Mouse (Mus musculus) adrenal gland, postnatal 25 days (tissue): ENCODE results near the gene Dgkg. TPM values are rescaled to one million over a fixed set of nuclear protein-coding genes. Genes with fewer than 3 reads are reported as not detected.

Experiments
- DNase-seq: peaks from one replicate; pipeline ENCODE4 v3.0.0; 2021; ENCODE audit warnings: mixed read lengths
- total RNA-seq: library from RNA; stranded (reverse); gene quantifications from 2 replicates; pipeline ENCODE4 v1.2.3, GENCODE M21; 2021

Dgkg gene
- total RNA-seq, 1 experiment from 2014 or later: 3.6 TPM

- DNase-seq: no peak
These were observed 159.0 kb downstream of the Dgkg start for GRCm38 (mm10) chr16:22497976-22498375.

DNA sequence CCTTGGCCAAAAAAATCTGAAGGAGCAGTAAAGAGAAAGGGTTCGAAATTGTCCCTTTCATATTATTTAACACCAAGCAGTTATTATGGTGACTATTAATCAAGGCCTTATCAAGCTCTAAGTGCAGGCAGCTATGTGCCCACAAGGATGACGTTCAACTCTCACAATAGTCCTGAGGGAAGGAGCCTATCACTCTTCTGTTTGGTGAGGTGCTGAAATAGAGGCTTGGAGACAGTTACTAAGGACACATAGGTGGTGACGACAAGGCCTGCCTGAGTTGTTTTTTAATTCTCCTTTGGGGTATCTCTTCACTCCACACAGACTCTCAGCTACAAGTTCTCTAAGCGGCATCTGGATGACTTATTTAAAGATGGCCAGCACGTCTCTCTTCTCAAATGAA, 161.8 kb downstream of the Dgkg start:
- DNase-seq: no peak

GRCm38 (mm10) chr16:22494815-22495214, 162.2 kb downstream of the Dgkg start:
- no peak for DNase-seq

- DNase-seq: no peak
These were observed 163.6 kb downstream of the Dgkg start for GRCm38 (mm10) chr16:22493396-22493795.

DNA sequence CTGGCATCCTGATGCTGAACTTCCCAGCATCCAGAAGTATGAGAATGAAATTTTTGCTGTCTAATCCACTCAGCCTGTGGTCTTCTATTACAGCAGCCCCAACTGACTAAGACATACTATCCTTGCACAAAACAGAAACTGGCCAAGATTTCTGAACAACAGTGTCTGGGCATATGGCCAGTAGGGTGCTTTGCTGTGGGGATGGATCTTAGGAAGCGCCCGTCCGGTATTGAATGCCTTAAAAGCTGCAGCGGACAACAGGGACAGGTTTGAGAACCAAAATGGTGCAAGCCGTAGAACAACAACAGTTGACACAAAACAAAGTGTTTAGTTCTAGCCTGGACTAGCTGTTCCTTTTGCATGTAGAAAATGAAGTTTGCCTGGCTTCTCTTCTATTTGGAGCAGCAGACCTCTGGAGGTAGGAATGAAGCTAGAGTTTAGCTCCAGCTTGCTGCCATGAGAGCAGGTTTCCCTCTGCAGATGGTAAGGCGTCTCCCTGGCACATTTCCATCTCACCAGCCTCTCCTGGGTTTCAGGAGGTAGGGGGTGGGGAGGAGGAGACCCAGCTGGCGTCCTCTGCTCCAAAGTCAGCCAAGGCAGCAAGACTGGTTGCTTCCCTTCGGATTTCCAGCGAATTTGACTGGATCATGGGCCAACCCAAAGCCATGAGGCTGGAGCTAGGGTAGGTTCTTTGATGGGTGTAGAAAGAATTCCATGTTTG, 165.4 kb downstream of the Dgkg start:
- DNase-seq: no peak

- DNase-seq: no peak
These were observed 173.1 kb downstream of the Dgkg start for GRCm38 (mm10) chr16:22483900-22484299.

GRCm38 (mm10) chr16:22479322-22479721, 177.7 kb downstream of the Dgkg start:
- no peak for DNase-seq

DNA sequence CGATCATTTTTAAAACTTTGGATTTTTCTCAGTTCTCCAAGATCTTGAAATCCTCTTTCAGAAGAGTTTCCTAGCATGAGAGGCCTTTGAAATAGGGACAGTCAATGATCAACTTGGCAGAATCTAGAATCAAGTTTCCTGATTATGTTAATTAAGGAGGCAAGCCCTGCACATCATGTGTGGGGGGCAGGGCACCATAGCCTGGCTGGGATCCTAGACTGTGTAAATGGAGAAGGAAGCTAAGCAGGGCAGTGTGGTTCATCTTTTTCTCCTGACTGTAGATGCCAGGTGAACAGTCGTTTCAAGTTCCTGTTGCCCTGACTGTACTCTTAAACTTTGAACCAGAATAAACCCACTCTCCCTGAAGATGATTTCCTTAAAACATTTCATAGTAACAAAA, 185.3 kb downstream of the Dgkg start:
- DNase-seq: no peak

DNA sequence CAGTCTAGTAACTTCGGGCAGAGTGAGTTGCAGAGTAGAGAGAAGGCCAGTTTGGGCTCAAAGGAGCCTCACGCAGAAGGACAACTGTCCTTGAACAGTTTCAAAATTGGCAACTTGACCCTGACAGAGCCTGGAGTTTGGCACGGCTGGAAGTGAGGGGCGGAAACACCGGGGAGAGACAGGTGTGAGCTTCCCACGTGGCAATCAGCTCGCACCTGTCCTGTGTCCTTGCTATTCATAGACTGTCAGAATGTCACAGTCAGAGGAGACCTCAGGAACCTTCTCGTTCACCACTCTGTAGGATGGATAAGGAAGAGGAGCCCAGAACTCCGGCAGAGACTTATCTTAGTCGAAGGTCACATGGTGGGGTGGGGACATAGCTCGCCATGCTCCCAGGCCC, 187.6 kb downstream of the Dgkg start:
- no peak for DNase-seq

DNA sequence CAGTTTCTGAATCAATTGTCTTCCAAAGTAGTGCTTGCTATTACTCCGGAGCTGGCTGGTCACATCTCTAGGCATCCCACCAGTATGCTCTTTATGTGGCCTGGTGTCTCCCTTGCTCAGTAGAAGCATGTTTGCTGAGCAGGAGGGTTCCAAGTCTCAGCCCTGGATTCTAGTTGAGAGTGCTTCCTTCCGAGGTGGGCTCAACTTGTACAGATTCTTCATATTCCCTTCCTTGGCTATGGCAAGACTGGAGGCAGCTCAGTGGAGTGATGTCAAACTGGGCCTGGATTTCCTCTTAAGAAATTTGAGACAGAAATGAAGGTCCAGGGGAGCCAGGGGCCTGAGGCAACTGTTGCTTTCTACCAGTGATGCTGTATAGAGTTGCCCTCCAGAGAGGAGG, 189.9 kb downstream of the Dgkg start:
- no peak for DNase-seq

- no peak for DNase-seq
These were observed 190.6 kb downstream of the Dgkg start for GRCm38 (mm10) chr16:22466381-22466780.

DNA sequence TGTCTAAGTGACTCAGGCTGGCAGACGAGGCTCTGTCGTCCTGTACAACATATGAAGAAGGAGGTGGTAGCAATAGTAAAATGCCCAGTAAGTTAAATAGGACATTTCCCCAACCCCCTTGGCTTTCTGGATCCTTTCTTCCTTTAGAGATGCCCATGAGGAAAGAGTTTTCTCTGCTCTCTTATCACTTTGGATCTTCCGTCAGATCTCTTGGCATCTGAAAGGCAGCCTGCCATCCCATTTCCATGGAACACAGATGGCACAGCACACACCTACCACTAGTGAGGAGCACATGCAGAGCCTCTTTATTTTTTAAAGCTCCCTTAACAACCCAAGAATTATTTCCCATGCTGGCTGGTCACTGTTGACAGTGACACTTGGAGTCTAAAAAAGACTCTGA, 194.8 kb downstream of the Dgkg start:
- DNase-seq: no peak

DNA sequence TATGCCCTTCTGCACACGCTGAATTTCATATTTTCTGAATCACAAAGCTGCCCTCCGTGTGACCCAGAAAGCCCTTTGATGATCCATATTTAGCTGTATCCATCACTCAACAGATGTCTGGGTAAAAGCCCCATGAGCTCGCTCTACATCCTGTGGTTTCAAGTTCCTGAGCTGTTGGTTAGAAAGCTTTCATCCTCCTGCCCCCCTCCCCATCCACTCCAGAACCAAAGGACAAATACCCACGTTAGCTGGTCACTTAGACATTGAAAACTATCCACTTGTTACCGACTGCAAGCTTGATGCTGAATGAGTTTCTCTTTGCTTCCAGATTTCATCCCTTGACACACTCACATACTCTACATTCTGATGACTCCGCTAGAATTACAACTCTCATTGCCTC, 195.3 kb downstream of the Dgkg start:
- DNase-seq: no peak

DNA sequence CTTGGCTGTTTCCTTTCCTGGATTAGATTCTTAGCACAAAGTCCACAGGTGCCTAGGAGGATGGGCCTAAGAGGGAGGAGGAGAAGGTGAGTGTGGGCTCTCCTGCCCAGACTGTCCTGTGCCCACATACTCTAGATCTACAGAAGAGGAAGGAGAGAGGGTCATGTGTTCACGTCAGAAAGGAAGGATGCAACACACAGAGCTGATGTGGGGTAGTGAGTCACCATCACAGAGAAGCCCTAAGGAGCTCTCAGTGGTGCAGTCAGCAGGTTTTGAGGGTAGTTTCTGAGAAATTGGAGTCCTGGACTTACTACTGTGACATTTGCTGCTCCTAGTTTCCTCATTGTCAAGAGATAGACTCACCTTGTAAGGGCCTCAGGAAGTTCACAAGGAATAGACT, 196.1 kb downstream of the Dgkg start:
- no peak for DNase-seq

DNA sequence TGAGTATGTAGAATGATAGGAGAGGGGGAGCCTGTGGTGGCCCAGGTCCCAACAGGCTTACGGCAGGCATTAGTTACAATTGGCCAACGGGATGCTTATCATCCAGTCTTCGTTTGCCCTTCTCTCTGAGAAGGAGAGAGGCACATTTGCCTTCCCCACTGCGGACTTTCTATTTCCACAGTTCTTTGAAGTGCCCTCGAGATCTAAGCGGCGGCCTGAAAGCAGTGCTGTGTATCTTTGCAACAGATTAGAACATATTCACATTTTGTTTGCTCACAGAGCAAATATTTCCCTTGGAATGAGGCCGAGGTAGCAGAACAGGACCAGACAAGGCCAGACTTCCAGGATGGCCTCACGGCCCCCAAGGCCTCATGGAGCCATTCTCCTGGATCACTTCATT, 204.9 kb downstream of the Dgkg start:
- no peak for DNase-seq

DNA sequence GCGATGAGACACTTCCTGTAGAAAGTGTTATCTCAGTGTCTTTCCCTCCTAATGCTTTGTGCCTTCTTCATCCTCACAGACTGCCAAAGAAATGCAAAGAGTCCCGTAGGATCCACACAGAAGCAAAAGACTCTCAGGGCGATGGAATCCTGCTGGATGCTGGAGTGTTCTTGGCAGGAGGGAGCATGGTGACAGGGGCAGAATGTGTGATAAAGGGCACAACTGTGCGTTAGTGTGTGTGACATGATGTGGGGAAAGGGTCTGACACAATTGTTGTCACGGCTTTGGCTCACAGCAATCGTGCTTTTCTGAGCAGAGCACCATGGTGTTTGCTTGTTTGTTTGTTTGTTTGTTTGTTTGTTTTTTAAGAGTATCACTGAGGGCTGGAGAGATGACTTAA, 208.9 kb downstream of the Dgkg start:
- DNase-seq: no peak

- DNase-seq: no peak
These were observed 212.2 kb downstream of the Dgkg start for GRCm38 (mm10) chr16:22444786-22445185.

GRCm38 (mm10) chr16:22442202-22442601, 214.8 kb downstream of the Dgkg start:
- DNase-seq: no peak

- DNase-seq: no peak
These were observed 215.7 kb downstream of the Dgkg start for GRCm38 (mm10) chr16:22441317-22441716.

DNA sequence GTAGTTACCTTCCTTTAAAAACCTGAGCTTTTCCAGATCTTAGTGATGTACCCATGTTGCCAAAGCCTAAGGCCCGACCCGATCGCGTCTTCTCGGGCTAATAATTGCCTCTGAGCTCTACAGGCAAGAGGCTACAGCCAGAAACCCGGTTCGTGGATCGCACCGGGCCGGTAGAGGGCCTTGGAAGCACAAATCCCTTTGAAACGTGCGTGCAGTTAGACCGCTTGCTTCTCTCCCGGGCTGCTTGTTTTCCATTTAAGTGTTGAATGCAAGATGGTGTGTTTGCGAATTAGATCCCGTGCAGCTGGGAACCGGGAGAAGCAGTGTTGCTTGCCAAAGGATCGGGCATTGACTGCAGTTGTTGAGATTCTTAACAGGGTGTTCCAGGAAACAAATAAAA, 216.8 kb downstream of the Dgkg start:
- DNase-seq: peak; percentile 54

DNA sequence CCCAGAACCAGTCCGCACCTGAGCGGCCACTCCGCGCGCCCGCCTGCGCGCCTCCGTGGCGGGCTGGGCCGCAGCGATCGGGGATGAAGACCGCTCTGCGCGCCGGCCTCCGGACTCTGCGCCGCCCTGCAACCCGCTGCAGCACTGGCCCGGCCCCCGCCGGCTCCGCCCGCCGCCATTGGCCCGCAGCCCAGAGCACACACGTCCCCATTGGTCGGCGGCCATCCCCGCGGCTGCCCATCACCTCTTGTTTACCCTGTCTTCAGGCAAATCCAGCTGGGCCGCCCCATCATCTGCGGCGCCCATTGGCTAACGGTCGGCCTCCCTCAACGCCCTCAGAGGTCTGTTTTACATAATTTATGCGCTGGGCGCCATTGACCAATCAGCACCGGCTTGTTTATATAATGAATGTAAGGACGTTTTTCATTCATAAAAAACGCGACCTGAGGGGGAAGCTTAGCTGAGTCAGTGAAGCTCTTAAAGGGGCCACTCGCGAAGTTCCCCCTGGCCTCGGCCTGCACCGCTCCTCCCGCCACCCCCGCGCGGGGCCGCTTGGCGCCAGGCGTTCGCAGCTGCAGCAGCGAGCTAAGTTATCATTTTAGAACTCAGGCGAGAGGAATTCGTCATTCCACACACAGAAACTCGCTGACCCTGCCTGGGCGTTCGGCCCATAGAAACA, 217.4 kb downstream of the Dgkg start, which contains the start of gene Etv5:
Etv5 (minus strand) TSS at position 221 of the 679 bp plus-strand sequence.
- peak; percentile 99 for DNase-seq

GRCm38 (mm10) chr16:22438441-22439373, 218.3 kb downstream of the Dgkg start:
- DNase-seq: peak; percentile 77

GRCm38 (mm10) chr16:22436106-22436505, 220.9 kb downstream of the Dgkg start:
- DNase-seq: no peak
